Mouse (Mus musculus) B cell, adult 2 months (primary cell): ENCODE measurements around the gene Teddm3.
"Not testable (repeated sequence)": the region's sequence is repeated elsewhere in the genome, so short reads cannot be mapped to it uniquely, and the experiment has no call there.

ENCODE experiments used
- DNase-seq, 2 experiments: peaks; one replicate each; pipeline ENCODE4 v3.0.0; 2022

The Teddm3 gene

DNA sequence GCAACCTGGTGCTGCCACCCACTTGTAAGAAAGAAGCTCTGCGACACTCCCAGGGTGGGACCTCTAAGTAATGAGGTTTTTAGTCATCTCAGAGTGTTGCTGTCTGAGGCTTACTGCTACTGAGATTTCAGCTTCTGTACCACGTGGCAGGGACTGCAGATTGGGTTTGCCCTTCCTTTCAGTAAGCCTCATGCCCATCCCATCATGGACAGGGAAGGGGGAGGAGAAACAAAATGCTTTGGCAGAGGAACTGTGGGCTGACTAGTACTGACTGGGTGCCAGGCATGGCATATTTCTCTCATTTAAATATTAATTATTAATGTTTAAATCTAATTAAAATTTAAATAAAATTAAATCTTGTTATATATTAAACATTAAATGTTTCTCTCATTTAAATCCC, at the start of gene Teddm3:
Teddm3 (minus strand) TSS at position 101 of the 400 bp plus-strand sequence.
- not testable (repeated sequence) for DNase-seq

DNA sequence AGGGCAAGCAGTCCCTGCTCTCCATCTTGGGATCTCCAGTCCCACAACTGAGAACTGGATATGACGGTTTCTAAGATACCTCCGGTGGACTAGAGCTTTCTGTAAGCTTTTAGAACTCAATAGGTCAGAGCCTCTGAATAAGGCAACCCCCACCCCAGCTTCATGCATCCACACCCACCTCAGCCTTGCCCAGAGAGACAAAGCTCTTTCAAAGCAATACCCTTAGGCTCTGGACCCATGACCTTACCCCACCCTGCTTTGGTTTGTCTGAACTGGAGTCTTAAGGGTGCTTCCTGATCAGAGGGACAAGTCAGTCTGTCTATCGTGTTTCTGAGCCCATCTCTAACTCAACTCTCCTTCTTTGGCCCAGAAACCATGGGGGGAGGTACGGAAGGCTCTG, 48.9 kb upstream of the Teddm3 start:
- DNase-seq: no peak

DNA sequence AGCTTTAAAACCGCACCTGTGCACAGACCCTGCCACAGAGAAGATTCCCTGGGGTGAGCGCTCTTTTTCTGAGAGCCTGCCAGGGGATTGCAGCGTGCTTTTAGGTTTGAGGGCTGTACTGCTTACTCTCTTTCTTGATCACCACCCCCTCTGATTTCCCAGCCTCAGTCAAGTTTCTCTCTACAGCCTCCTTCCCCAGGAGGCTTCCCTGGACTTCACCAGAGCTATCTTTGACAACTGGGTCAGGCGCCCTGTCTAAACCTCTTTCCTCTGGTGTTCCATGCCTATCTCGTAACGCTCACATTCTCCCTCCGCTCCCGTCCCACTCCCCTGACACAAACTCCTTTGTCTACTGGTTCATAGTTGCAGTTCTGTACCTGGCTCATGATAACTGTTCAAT, 45.6 kb upstream of the Teddm3 start:
- DNase-seq: no peak

DNA sequence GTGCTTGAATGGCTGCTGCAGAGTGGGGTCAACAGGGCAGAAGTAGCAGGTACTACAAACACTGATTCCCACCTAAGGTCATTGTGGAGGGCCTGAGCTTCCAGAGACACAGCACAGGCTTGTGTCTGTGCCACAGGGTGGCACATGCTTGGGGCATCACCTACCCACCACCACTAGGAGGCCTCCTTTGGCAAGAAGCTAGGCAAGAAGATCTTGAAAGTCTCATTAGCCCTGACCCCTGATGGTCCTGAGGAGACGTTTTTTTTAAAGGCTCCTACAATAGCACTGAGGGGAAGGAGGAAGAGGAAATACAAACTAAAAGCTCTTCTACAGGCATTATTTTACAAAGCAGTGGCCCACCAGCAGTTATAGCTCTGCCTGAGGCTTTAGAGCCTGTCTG, 44.7 kb upstream of the Teddm3 start:
- peak in 1 of 2 experiments; percentile 16 for DNase-seq

DNA sequence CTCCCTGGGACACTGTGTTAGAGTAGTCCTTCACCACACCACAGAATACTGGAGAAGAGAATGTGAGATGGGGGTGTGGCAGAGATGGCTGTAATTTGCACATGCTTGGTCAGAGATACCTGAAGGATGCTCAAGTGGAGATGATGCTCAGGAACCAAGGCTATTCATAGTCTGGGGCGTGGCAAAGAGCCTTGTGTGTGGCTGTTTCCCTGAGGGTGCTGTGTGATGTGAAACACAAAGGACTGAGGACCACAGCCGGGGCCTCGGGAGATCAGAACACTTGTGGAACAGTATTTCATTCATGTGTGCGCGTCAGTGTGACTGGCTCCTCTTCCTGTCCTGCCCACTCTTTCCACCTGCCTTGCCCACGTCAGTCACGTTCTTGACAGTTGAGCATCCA, 44.2 kb upstream of the Teddm3 start:
- DNase-seq: no peak

DNA sequence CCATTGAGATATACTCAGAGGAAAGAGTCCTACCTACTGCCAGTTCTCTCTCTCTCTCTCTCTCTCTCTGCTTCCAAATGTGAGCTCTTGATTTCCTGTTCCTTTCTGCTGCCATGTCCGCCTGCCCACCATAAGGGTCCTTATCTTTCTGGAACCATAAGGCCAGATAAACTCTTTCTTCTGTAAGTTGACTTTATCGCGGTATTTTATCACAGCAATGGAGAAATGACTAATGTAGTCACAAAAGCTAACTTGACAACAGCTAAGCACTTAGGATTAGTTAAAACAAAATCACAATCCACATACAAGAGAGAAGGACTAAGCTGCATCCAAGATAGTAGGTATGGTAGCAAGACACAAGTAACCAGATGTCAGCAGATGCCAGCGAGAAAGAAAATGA, 43.7 kb upstream of the Teddm3 start:
- DNase-seq: no peak

DNA sequence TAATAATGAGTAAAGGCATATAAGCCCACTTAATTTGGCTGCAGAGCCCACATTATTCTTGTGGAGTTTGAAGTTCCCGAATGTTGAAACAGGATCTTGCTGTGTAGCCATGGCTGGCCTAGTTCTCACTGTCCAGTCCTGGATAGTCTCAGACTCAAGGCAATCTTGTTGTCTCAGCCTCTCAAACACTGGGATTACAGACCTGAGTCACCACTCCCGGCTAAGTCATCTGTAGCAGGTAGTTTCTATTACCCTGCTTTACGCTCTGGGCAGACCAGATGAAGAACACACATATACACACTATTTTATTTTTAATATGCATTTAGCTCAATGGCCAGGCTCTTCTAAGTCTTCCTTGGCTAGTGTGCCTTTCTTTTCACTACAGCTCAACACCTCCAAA, 42.8 kb upstream of the Teddm3 start:
- no peak for DNase-seq

DNA sequence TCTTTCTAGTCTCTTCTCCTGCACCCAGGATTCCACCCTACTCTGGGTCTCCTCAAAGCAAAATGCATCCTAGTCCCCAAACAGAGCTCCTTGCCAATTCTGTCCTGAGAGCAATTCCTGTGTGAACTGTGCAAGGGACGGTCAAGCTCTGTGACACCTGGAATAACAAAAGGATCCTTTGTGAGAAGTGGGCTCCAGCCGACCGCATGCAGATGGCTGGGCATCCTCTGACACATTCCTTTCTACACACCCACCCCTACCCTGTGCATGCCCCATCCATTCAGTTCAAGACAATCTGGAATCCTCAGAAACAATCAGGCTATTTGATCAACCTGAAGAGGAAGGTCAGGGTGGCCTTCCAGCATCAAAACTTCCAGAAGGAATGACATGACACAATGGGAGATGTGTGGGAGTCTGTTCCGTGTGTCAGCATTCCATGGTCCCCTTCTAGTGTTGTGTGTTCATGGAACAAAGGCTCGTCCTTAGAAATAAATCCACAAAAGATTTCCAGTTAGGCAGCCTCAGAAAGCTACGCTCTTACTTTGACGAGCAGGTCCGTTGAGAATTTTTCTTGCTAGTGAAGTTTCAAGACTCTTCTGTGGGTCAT, 41.6 kb upstream of the Teddm3 start:
- no peak for DNase-seq

DNA sequence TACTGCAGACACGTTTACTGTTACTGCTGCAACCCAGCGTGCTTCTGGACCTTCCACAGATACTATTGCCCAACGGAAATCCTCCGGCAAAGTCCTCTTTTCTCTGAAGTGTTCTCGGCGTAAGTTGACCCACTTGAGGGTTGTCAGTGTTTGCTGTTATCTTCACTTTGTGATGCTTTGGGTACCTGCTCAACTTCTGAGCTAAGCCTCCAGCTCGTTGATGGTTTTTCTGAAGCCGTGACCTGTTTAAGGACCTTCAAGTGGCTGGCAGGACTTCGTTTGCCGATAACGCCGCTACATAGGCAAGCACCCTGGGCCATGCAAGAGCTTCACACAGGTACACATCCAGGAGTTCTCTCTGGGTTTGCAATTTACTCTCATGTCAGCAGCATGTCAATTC, 40.4 kb upstream of the Teddm3 start:
- no peak for DNase-seq

DNA sequence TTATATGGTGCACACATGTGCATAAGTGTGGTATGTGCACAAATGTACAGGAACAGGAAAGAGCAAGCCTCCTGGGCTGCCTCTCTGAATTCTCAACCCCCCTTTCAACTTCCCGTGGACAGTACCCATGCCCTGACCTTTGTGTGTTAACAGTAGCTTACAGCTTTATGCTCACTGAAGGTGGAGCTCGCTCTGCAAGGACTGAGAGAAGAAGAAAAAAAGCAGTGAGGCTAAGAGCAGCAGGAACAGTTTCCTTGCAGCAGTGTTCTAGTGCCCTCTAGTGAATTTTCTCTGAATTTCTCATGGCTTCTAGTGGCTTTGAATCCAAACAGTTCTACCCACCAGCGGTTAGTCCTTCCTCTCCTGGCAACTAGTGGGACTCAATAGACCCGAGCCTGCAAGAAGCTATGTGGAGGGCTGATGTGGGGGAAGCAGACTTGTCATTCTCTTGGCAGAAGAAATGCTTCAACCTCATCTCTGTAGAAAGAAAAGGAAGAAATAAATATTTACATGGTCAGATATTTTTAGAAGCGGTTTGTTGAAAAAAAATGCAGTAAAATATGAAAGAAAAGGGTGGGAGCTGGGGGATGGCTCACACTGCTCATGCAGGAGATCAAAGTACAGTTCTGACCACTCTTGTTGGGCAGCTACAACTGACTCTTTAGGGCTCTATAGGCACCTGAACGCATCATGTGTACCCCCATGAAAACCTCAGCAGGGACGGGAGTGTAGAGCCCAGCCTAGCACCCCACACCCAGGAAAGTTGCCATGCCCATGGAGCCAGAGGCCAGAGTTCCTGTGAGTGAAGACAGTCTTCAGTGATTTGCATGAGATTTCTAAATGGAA, 38.9 kb upstream of the Teddm3 start:
- peak; percentile 8 to 9 for DNase-seq

DNA sequence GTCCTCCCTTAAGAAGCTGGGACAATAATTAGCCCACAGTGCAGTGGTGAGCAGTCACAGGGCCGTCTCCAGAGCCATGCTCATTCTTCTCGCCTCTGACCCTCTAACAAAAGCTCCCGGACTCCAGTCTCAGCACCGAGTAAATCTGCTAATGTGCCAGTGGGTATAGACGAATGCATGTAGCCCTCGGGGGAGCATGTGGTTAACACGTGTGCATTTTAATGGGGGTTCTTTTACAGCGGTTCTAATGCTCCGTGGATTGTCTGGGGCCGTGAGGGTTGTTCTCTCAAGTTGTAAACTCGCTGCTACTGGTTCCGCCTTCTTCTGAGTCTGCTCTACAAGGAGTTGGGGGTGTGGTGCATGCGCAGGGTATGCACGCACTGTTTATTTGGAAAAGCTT, 37.8 kb upstream of the Teddm3 start:
- no peak for DNase-seq

DNA sequence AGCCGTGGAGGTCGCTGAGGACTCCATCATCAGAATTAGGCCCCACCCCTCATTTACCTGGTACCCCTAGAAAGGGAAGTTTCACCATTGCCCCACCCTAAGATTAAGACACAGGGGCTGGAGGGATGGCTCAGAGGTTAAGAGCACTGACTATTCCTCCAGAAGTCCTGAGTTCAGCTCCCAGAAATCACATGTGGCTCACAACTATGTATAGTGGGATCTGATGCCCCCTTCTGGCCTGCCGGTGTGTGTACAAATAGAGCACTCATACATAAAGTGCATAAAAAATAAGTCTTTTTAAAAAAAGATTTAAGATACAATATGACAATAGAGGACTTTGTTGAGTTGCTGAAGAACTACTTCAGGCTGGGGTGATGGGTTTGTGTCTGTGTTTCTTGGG, 34.5 kb upstream of the Teddm3 start:
- DNase-seq: no peak

DNA sequence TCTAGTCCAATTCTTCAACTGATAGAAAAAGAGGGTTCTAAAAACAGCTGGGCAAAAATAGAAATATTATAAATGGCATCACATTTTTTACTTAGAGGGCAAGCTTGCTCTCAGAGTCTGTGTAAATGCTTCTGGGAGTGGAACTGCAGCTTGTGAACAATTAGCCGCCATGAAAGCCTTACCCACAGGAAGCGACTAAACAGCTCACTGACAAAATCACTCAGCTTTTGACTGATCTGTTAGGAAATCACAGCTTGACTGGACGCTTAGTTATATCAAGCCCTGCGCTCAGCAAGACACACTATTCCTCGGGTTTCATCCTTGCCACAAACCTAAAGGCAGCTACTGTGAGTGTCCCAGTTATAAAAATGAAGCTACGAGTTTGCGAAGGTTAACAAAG, 33.8 kb upstream of the Teddm3 start:
- no peak for DNase-seq

DNA sequence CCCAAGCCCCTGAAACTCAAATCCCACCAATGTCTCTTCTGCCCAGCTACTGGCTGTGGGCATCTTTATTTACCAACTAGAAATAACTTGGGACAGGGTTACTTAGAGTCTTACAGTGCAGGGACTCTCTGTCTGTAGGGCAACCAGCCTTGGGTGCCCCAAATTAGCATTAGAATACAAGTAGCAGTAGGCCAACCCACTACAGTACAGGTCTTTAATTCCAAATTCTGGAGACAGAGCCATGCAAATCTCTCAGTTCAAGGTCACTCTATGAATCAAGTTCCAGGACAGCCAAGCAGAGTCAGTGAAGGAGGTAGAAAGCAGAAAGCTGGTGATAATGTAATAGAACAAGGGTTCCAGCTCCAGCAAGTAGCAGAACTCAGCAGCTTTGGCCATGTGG, 30.9 kb upstream of the Teddm3 start:
- no peak for DNase-seq

DNA sequence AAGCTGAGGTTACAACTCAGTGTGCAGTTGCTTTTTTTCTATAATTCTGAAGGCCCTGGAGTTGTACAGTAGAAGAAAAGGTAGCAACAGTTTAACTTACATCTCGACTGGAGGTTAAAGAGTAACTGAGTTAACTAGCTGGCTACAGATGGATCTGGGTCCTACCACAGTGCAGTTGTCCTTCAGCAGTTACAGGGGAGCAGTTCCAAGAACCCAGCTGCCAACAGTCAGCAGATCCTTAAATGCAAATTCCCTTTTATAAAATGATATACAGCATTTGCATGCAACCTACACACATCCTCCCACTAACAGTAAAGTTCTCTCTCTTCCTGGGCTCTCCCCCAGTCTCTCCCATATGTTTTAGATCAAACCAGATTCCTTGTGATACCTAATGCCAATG, 28.3 kb upstream of the Teddm3 start:
- DNase-seq: no peak

DNA sequence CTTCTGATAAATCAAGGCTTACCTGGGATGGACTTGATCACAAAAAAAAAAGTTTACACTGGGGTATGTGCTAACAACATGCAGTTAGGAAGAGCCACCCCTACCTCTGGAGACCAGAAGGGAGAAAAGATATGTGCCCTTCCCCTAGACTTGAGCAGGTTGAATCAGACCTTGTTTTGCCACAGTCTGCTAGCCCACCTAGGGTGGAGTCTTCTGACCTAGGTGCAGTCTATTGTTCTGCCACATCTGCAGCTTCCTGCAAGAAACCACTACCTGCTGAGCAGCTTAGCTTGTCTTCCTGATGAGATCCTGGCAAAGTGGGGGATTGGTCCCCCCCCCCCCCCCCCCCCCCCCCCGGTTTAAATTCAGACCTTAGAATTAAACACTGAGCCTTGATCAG, 21.4 kb upstream of the Teddm3 start:
- no peak for DNase-seq

DNA sequence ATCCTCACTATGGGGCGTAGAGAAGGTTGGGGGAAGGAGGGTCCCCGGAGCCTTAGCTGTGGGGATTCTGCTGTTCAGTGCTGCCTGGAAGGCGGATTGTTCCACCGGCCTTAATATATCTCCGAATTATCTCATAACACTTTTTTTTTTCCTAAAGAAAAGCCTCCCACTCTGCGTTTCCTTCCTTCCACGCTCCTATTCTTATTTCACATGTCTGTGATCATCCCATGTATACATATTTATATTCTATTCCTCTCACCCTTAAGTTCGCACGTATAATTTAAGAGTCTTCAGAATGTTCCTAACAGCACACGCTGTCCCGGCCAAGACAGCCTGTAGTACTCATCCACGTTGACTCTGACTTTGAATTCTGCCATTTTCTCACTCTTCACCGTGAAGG, 14.9 kb upstream of the Teddm3 start:
- no peak for DNase-seq

DNA sequence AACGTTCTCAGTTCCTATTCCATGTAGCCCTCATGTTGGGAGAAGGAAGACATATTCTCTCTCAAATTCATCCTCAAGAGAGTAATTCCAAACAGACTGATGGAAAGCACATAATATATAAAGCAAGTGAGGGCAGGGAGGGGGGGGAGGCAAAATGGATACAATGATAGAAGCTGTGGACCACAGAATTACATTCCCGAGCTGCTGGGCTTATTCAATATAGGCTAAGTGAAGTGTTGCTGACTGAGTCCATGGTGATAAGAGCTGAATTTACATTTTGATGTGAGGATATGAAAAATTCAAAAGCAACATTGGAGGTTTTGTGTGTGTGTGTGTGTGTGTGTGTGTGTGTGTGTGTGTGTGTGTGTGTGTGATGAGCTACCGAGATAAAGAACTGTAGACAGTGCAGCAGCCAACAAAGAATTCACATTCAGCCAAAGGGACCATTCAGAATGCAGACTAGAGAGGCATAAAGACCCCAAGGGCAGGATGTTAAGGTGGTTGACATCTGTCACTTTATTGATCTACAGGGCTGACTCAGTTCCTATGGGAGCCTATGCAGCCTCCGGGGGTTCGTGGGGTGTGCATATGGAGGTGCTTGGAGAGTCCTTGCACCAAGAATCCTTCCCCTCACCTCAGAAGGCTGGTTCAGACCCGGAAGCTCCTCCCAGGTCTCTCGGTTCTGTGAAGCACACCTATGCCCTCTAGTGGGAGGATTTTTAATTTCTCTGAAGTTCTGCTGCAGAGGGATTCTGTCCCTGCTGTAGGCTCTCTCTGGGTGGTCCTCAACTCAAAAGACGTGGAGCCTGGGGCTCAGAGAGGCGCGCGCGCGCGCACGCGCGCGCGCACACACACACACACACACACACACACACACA, 11.8 kb upstream of the Teddm3 start:
- DNase-seq: not testable (repeated sequence)

DNA sequence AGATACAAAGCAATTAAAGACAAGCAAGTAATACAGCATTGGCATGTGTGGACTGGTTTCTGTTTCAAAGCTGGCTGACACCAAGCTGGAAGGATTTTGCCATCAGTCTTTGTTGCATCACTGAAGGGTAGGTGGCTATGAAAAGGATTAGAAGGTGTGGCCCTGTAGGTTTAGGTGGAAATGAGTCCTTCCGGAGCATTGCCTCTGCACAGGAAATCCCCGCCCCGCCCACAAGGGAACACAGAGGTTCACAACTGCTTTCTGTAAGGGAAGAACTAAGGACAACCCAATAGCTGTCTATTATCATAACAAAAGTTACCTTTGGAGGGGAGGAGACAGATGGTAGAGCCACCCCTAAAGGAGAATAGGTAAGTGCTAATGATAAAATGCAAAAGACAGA, 9.6 kb upstream of the Teddm3 start:
- DNase-seq: not testable (repeated sequence)

DNA sequence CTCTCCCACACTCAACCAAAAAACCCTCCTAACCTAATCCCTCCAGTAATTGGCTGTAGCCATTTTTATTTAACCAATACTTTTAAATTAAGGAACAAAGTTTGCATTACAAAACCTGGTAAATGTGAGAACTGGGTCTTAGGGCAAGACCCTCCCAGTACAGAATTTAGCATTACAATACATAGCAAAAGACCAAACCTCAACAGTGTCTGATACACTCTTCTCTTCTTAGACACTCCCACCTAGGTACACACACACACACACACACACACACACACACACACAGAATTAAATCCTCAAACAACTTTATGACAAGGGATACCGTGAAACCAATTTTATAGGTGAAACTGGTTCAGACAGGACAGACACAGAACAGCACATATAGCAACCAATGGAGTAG, 5.4 kb upstream of the Teddm3 start:
- not testable (repeated sequence) for DNase-seq

DNA sequence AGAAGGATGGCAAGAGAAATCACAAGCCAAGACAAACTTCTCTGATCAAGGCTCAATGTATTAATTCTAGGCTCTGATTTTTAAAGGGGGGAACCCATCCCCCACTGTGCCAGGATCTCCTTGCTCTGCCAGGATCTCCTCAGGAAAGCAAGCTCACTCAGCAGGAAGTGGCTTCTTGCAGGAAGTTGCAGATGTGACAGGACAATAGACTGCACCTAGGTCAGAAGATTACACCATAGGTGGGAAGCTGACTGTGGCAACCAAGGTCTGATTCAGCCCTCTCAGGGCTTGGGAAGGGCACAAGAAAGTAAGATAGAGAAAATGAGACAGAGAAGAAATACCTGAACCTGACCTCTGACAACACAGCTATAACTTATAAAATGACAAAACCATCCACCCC, 2.5 kb upstream of the Teddm3 start:
- not testable (repeated sequence) for DNase-seq

DNA sequence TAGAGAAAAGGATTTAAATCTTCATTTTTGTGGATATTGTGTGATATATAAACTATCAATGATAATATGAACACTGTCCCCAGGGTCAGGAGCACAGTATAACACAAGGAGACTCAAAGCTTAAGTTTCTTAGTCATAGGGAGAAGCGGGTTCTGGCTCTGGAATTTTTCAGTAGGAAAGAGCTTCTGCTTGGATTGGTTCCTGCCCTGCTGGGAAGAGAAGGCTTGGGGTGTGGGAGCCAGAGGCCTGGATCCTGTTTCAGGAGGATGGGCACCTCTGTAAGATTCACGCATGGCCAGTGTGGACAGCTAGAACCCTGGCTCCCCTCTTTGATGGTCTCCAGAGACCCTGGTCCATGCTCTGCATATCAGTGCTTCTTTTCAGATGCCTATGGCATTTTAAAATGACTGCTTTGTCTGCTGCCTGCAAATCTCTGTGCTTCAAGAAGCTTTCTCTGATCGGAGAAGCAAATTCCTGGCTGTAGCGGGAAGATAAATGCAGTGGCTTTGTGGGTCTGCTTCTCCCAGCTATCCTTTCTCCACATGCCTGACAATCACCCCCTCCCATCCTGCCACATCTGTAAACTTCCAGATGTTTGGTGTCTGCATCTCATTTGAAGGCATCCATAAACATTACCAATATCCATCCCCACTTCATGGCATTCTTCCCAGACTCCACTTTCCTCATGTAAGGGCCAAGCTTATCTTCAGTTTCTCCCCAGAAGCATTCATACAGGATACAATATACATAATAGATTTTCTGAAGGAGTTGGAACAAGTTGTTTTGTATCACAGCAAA, 2.0 kb downstream of the Teddm3 start:
- no peak for DNase-seq

DNA sequence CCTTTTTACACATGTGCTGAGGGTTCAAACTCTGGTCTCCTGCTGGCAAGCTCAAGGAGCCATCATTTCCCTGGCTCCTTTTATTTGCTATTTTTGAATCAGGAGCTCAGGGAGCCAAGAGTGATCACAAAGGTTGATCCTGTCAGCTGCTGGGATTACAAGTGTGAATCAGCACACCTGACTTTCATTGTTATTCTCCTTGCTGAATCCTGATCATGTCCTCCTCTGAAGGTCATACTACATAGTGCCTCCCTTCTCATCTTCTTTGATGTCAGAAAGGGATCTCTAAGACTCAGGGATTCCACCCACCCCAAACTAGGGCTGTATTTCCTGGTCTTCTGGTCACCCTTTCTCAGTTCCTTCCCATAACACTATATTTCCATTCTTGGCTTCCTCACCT, 3.9 kb downstream of the Teddm3 start:
- no peak for DNase-seq
